Mouse (Mus musculus): ENCODE measurements around the gene Sephs2.

Gene Sephs2

GRCm38 (mm10) chr7:127232622-127233367 lies 41.1 kb downstream of the Sephs2 start, which contains the start of the genes Zfp553 and Sept1:
TSS of gene Zfp553 (plus strand) at chr7:127233061.
TSS of gene Sept1 (minus strand) at chr7:127233130.
- DNase-seq (ENCODE audit: low spot score) = peak; percentile 88

GRCm38 (mm10) chr7:127231826-127232621 lies 41.8 kb downstream of the Sephs2 start:
- DNase-seq (ENCODE audit: low spot score) = no peak

- no peak for DNase-seq (ENCODE audit: low spot score)
Observed at GRCm38 (mm10) chr7:127231376-127231775, 42.5 kb downstream of the Sephs2 start.

DNA sequence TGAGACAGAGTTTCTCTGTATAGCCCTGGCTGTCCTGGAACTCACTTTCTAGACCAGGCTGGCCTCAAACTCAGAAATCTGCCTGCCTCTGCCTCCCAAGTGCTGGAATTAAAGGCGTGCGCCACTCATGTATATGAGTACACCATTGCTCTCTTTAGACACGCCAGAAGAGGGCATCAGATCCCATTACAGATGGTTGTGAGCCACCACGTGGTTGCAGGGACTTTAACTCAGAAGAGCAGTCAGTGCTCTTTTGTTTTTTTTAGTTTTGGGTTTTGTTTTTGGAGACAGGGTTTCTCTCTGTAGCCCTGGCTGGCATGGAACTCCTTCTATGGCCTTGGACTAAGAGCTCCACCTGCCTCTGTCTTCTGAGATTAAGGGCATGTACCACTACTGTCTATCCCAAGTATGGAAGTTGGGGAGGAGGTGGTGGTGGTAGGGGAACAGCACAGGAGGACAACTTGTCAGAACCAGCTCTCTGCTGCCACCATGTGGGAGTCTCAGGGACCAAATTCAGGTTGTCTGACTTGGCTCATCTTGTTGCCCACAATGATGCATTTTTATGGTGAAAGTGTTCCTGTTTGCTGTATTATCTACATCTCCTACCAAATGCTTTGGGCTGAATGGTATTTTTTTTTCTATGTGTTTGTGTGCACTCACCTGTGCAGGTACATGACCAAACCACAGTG lies 45.1 kb downstream of the Sephs2 start:
- DNase-seq (ENCODE audit: low spot score) = peak; percentile 90

GRCm38 (mm10) chr7:127225147-127225995 lies 48.5 kb downstream of the Sephs2 start:
- no peak for DNase-seq (ENCODE audit: low spot score)

DNA sequence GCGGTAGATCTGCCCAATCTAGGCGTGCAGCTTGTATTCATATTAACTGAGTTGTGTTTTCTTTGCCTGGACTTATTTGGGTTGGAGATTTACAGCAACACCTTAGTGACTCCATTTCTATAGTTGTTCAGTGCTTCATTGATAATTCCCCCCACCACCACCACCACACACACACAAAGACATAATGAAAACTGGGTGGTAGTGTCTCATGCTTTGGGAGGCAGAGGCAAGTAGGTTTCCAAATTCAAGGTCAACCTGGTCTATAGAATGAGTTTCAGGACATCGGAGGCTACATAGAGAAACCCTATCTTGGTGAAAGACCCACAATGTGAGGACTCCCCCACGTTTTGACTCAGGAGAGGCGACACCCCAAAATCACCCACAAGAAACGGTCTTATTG lies 49.2 kb downstream of the Sephs2 start:
- DNase-seq (ENCODE audit: low spot score) = no peak

DNA sequence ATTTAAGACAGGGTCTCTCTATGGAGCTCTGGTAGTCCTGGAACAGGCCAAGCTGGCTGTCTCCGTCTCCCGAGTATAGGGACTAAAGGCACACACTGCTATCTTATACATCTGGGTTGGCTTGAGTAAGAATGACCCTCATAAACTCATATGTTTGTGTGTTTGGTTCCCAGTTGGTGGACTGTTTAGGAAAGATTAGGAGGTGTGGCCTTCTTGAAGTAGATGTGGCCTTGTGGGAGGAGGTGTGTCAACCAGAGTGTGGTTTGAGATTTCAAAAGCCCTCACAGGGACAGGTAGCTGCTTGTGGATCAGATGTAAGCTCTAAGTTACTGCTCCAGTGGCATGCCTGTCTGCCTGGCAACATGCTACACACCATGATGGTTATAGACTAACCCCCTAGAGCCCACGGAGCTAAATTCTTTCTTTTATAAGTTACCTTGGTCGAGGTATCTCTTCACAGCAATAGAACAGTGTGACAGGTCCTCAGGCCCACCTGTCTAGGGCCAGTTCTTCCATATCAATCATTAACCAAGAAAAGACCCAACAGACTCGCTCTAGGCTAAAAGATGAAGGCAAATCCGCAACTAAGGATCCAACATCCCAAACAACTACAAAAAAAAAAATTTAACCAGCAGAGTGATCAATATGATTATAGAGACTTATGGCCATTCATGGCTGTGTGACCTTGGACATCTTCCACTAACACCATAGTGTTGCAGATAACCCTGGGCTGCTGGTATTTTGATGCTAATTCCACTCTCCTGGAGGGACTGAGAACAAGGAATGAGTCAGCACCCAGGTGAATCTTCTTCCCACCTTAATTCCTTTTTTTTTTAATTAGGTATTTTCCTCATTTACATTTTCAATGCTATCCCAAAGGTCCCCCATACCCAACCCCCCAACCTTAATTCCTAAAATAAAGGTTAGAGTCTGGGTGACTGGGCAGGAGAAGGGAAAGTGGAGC lies 50.1 kb downstream of the Sephs2 start:
- DNase-seq (ENCODE audit: low spot score) = no peak

DNA sequence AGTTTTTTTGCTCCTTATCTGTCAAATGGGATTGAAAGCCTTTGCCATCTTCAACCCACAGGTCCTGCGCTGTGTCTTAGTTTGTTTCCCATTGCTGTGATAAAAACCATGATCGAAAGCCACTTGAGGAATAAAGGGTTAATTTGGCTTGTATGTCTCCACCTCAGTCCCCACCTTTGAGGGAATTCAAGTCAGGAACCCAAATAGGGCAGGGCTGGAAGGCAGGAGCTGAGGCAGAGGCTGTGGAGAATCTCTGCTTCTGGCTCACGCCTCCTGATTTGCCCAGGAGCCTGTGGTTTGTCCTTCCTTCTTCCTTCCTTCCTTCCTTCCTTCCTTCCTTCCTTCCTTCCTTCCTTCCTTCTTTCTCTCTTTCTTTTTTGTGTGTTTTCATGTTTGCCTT lies 50.7 kb downstream of the Sephs2 start:
- no peak for DNase-seq (ENCODE audit: low spot score)
